ENCODE assay signal across 20 mouse cellular contexts in genomic region chr17:56546576-56546975, GRCm38 (mm10). TPM values are rescaled to one million over a fixed set of nuclear protein-coding genes. Genes with fewer than 3 reads are reported as not detected.
DNase-seq lines count a peak whose midpoint lies in the region; ATAC-seq and TF ChIP-seq lines count a peak whose summit lies in the region.
"Had no signal": no experiment of that assay in that cellular context is flagged by ENCODE, and none has a peak within 500 bp of the region (broad histone marks: within the 10 kb centered on the region; RNA-seq: fewer than 3 reads in every experiment).

No protein-coding gene starts in this region.

- no peaks in the 10 kb centered on the region for H3K4me1 ChIP-seq in intestine, embryonic 14.5 days (replicated peaks; ENCODE audit: control insufficient read depth, insufficient read depth, low read length)
- H3K4me1 ChIP-seq in intestine, postnatal 0 days (replicated peaks; ENCODE audit: control insufficient read depth, insufficient read depth, low read length) = no peaks in the 10 kb centered on the region
- peaks cover 8% of the 10 kb centered on the region for H3K4me1 ChIP-seq in forebrain, embryonic 11.5 days (replicated peaks; ENCODE audit: control insufficient read depth, insufficient read depth, low read length)
- H3K4me1 ChIP-seq in forebrain, embryonic 16.5 days (replicated peaks; ENCODE audit: control insufficient read depth, insufficient read depth, low read length) = peaks cover 36% of the 10 kb centered on the region
- H3K4me1 ChIP-seq in midbrain, embryonic 14.5 days (ENCODE audit: control insufficient read depth, insufficient read depth, low read length) = peaks cover 34% of the 10 kb centered on the region

- no peaks in the 10 kb centered on the region for H3K9me3 ChIP-seq in intestine, embryonic 14.5 days (ENCODE audit: control insufficient read depth, low read length)
- no peaks in the 10 kb centered on the region for H3K9me3 ChIP-seq in intestine, postnatal 0 days (ENCODE audit: control insufficient read depth)
- H3K9me3 ChIP-seq in forebrain, embryonic 11.5 days (ENCODE audit: control insufficient read depth, low read length) = no peaks in the 10 kb centered on the region
- no peaks in the 10 kb centered on the region for H3K9me3 ChIP-seq in forebrain, embryonic 16.5 days (ENCODE audit: control insufficient read depth, low read length)
- H3K9me3 ChIP-seq in midbrain, embryonic 14.5 days (ENCODE audit: control insufficient read depth, low read length) = no peaks in the 10 kb centered on the region
- H3K9me3 ChIP-seq: embryonic facial prominence, embryonic 10.5 days; G1E; heart, embryonic 15.5 days; kidney, embryonic 15.5 days; liver, embryonic 13.5 days had no signal

- no peak overlapping the region for H3K27ac ChIP-seq in intestine, embryonic 14.5 days (ENCODE audit: low read depth)
- no peak overlapping the region for H3K27ac ChIP-seq in intestine, postnatal 0 days (ENCODE audit: low read depth, low read length)
- no peak overlapping the region for H3K27ac ChIP-seq in forebrain, embryonic 11.5 days (ENCODE audit: low read depth, low read length)
- peak overlapping the region; percentile 63 for H3K27ac ChIP-seq in forebrain, embryonic 16.5 days (ENCODE audit: low read length)
- peak overlapping the region; percentile 60 for H3K27ac ChIP-seq in midbrain, embryonic 14.5 days (replicated peaks; ENCODE audit: low read depth, low read length)
- H3K27ac ChIP-seq: embryonic facial prominence, embryonic 10.5 days; heart, embryonic 15.5 days; kidney, embryonic 15.5 days; liver, embryonic 13.5 days had no signal

- no peaks in the 10 kb centered on the region for H3K27me3 ChIP-seq in intestine, embryonic 14.5 days (replicated peaks; ENCODE audit: control insufficient read depth, insufficient read depth, low read length)
- H3K27me3 ChIP-seq in intestine, postnatal 0 days (replicated peaks; ENCODE audit: control insufficient read depth, insufficient read depth, low read length) = no peaks in the 10 kb centered on the region
- H3K27me3 ChIP-seq in forebrain, embryonic 11.5 days (ENCODE audit: control insufficient read depth, insufficient read depth, low read length) = no peaks in the 10 kb centered on the region
- H3K27me3 ChIP-seq in forebrain, embryonic 16.5 days (replicated peaks; ENCODE audit: control insufficient read depth, insufficient read depth, low read length) = no peaks in the 10 kb centered on the region
- H3K27me3 ChIP-seq in midbrain, embryonic 14.5 days (ENCODE audit: control insufficient read depth, insufficient read depth, low read length) = no peaks in the 10 kb centered on the region
- H3K27me3 ChIP-seq: heart, embryonic 15.5 days; kidney, embryonic 15.5 days had no signal

- H3K4me2 ChIP-seq in intestine, embryonic 14.5 days (ENCODE audit: low read length) = no peak overlapping the region
- no peak overlapping the region for H3K4me2 ChIP-seq in intestine, postnatal 0 days (replicated peaks; ENCODE audit: low read depth)
- no peak overlapping the region for H3K4me2 ChIP-seq in forebrain, embryonic 11.5 days (ENCODE audit: low read depth, low read length, severe bottlenecking)
- H3K4me2 ChIP-seq in forebrain, embryonic 16.5 days (ENCODE audit: low read length) = no peak overlapping the region
- H3K4me2 ChIP-seq in midbrain, embryonic 14.5 days (ENCODE audit: low read length) = no peak overlapping the region
- H3K4me2 ChIP-seq: heart, embryonic 15.5 days; kidney, embryonic 15.5 days; liver, embryonic 13.5 days had no signal

- no peak overlapping the region for H3K4me3 ChIP-seq in intestine, embryonic 14.5 days (ENCODE audit: low read depth, low read length)
- no peak overlapping the region for H3K4me3 ChIP-seq in intestine, postnatal 0 days (ENCODE audit: low read depth, low read length)
- H3K4me3 ChIP-seq in forebrain, embryonic 11.5 days (ENCODE audit: low read depth, low read length) = no peak overlapping the region
- no peak overlapping the region for H3K4me3 ChIP-seq in forebrain, embryonic 16.5 days (replicated peaks; ENCODE audit: low read length)
- no peak overlapping the region for H3K4me3 ChIP-seq in midbrain, embryonic 14.5 days (replicated peaks; ENCODE audit: low read depth, low read length)
- H3K4me3 ChIP-seq: embryonic facial prominence, embryonic 10.5 days; erythroblast, embryonic 14.5 days; heart, embryonic 15.5 days; kidney, embryonic 15.5 days; liver, embryonic 13.5 days had no signal

- DNase-seq in intestine, embryonic 14.5 days (ENCODE audit: low spot score) = peak; percentile 10
- peak; percentile 22 for DNase-seq in forebrain, embryonic 11.5 days (ENCODE audit: low spot score)
- DNase-seq in midbrain, embryonic 14.5 days = no peak
- no peak for DNase-seq in spleen, adult 12 weeks (ENCODE audit: low spot score)
- no peak for DNase-seq in spleen, postnatal 36 days (ENCODE audit: low spot score in 2 of 2)
- DNase-seq: adrenal gland, adult 8-10 months; liver, embryonic 13.5 days; thymus, postnatal 25 days had no signal

- ATAC-seq in intestine, embryonic 14.5 days (replicated peaks; ENCODE audit: low FRiP score, low TSS enrichment, low read depth) = no peak
- ATAC-seq in intestine, postnatal 0 days = no peak
- no peak for ATAC-seq in forebrain, embryonic 11.5 days (replicated peaks; ENCODE audit: low FRiP score)
- ATAC-seq in forebrain, embryonic 16.5 days = no peak
- no peak for ATAC-seq in midbrain, embryonic 14.5 days (ENCODE audit: low FRiP score, low TSS enrichment)
- ATAC-seq in megakaryocyte progenitor cell, adult 5-6 weeks (replicated peaks; ENCODE audit: poor library complexity) = no peak

- H3K9ac ChIP-seq in intestine, embryonic 14.5 days (ENCODE audit: low read length) = no peak overlapping the region
- no peak overlapping the region for H3K9ac ChIP-seq in intestine, postnatal 0 days (ENCODE audit: low read depth, low read length)
- H3K9ac ChIP-seq in forebrain, embryonic 11.5 days (ENCODE audit: low read length) = no peak overlapping the region
- H3K9ac ChIP-seq in forebrain, embryonic 16.5 days (replicated peaks; ENCODE audit: low read depth, low read length) = no peak overlapping the region
- H3K9ac ChIP-seq in midbrain, embryonic 14.5 days (replicated peaks; ENCODE audit: low read length) = no peak overlapping the region; the same call in 1 of the 2 replicates
- H3K9ac ChIP-seq: heart, embryonic 15.5 days; kidney, embryonic 15.5 days; liver, embryonic 13.5 days had no signal

- H3K36me3 ChIP-seq in intestine, embryonic 14.5 days (ENCODE audit: control insufficient read depth, insufficient read depth, low read length) = no peaks in the 10 kb centered on the region
- no peaks in the 10 kb centered on the region for H3K36me3 ChIP-seq in intestine, postnatal 0 days (ENCODE audit: control insufficient read depth, insufficient read depth)
- no peaks in the 10 kb centered on the region for H3K36me3 ChIP-seq in forebrain, embryonic 11.5 days (ENCODE audit: control insufficient read depth, insufficient read depth, low read length)
- H3K36me3 ChIP-seq in forebrain, embryonic 16.5 days (ENCODE audit: control insufficient read depth, insufficient read depth) = no peaks in the 10 kb centered on the region
- H3K36me3 ChIP-seq in midbrain, embryonic 14.5 days (ENCODE audit: control insufficient read depth, insufficient read depth, low read length) = no peaks in the 10 kb centered on the region
- H3K36me3 ChIP-seq: embryonic facial prominence, embryonic 10.5 days; heart, embryonic 15.5 days; kidney, embryonic 15.5 days; liver, embryonic 13.5 days had no signal

- TF ChIP-seq CTCF in intestine, postnatal 0 days (IDR thresholded peaks at IDR 0.05; ENCODE audit: low read depth) = no peak

- 82% methylated on average over 5 of the region's 5 CpGs for WGBS in intestine, embryonic 14.5 days
- WGBS in intestine, postnatal 0 days = 84% methylated on average over 5 of the region's 5 CpGs
- 88% methylated on average over 5 of the region's 5 CpGs for WGBS in forebrain, embryonic 11.5 days
- 79% methylated on average over 5 of the region's 5 CpGs for WGBS in forebrain, embryonic 16.5 days
- WGBS in midbrain, embryonic 14.5 days = 89% methylated on average over 5 of the region's 5 CpGs

RNA-seq across cellular contexts. Expression of gene Gm20219, which starts 7.6 kb away (rescaled TPM):
- 2.2 and 2.8 TPM in 2 replicates for polyA plus RNA-seq in intestine, embryonic 14.5 days (2014; fragmentation: Nextera tagmentation; extraction: Ambion mirVana)
- not detected in 2 replicates for polyA plus RNA-seq in intestine, postnatal 0 days (2015; fragmentation: Nextera tagmentation; extraction: Ambion mirVana)
- 1.1 and 1.3 TPM in 2 replicates for polyA plus RNA-seq in forebrain, embryonic 11.5 days (2014; fragmentation: Nextera tagmentation; extraction: Ambion mirVana)
- polyA plus RNA-seq in forebrain, embryonic 16.5 days (2015; fragmentation: Nextera tagmentation; extraction: Ambion mirVana) = 0.51 and 0.92 TPM in 2 replicates
- polyA plus RNA-seq in midbrain, embryonic 14.5 days (2014; fragmentation: Nextera tagmentation; extraction: Ambion mirVana) = 0.95 and 1.2 TPM in 2 replicates
- 0.25 and 1.6 TPM in 2 replicates for total RNA-seq in megakaryocyte progenitor cell, adult 5-6 weeks (2015)
- 0.10 TPM in 1 of 2 replicates, not detected in the other for total RNA-seq in megakaryocyte progenitor cell, adult 5-6 weeks (2017)

RNA-seq across cellular contexts. Expression of gene Znrf4, which starts 34.3 kb away (rescaled TPM):
- not detected in 2 replicates for polyA plus RNA-seq in intestine, embryonic 14.5 days (2014; fragmentation: Nextera tagmentation; extraction: Ambion mirVana)
- polyA plus RNA-seq in intestine, postnatal 0 days (2015; fragmentation: Nextera tagmentation; extraction: Ambion mirVana) = not detected in 2 replicates
- not detected in 2 replicates for polyA plus RNA-seq in forebrain, embryonic 11.5 days (2014; fragmentation: Nextera tagmentation; extraction: Ambion mirVana)
- polyA plus RNA-seq in forebrain, embryonic 16.5 days (2015; fragmentation: Nextera tagmentation; extraction: Ambion mirVana) = 0.21 TPM in 1 of 2 replicates, not detected in the other
- not detected in 2 replicates for polyA plus RNA-seq in midbrain, embryonic 14.5 days (2014; fragmentation: Nextera tagmentation; extraction: Ambion mirVana)
- total RNA-seq in megakaryocyte progenitor cell, adult 5-6 weeks (2015) = not detected in 2 replicates
- not detected in 2 replicates for total RNA-seq in megakaryocyte progenitor cell, adult 5-6 weeks (2017)
- total RNA-seq: adrenal gland, adult 8-10 months; G1E; layer of hippocampus, adult 8-10 months; left cerebral cortex, postnatal 14 days; neutrophil, adult 5-6 weeks had no signal
- polyA plus RNA-seq: embryonic facial prominence, embryonic 10.5 days; erythroblast, embryonic 14.5 days; G1E; heart, embryonic 15.5 days; kidney, embryonic 15.5 days; liver, embryonic 13.5 days; stomach, embryonic 16.5 days had no signal

RNA-seq across cellular contexts. Expression of gene Safb2, which starts 37.8 kb away (rescaled TPM):
- 57.1 and 59.9 TPM in 2 replicates for polyA plus RNA-seq in intestine, embryonic 14.5 days (2014; fragmentation: Nextera tagmentation; extraction: Ambion mirVana)
- polyA plus RNA-seq in intestine, postnatal 0 days (2015; fragmentation: Nextera tagmentation; extraction: Ambion mirVana) = 22.3 and 31.3 TPM in 2 replicates
- polyA plus RNA-seq in forebrain, embryonic 11.5 days (2014; fragmentation: Nextera tagmentation; extraction: Ambion mirVana) = 74.7 and 75.0 TPM in 2 replicates
- 72.9 and 85.4 TPM in 2 replicates for polyA plus RNA-seq in forebrain, embryonic 16.5 days (2015; fragmentation: Nextera tagmentation; extraction: Ambion mirVana)
- 43.0 and 51.4 TPM in 2 replicates for polyA plus RNA-seq in midbrain, embryonic 14.5 days (2014; fragmentation: Nextera tagmentation; extraction: Ambion mirVana)
- total RNA-seq in megakaryocyte progenitor cell, adult 5-6 weeks (2015) = 56.2 and 63.8 TPM in 2 replicates
- total RNA-seq in megakaryocyte progenitor cell, adult 5-6 weeks (2017) = 70.3 and 120 TPM in 2 replicates

RNA-seq across cellular contexts. Expression of gene Safb, which starts 38.0 kb away (rescaled TPM):
- polyA plus RNA-seq in intestine, embryonic 14.5 days (2014; fragmentation: Nextera tagmentation; extraction: Ambion mirVana) = 73.3 and 81.8 TPM in 2 replicates
- polyA plus RNA-seq in intestine, postnatal 0 days (2015; fragmentation: Nextera tagmentation; extraction: Ambion mirVana) = 40.0 and 44.9 TPM in 2 replicates
- 145 and 154 TPM in 2 replicates for polyA plus RNA-seq in forebrain, embryonic 11.5 days (2014; fragmentation: Nextera tagmentation; extraction: Ambion mirVana)
- polyA plus RNA-seq in forebrain, embryonic 16.5 days (2015; fragmentation: Nextera tagmentation; extraction: Ambion mirVana) = 121 and 133 TPM in 2 replicates
- polyA plus RNA-seq in midbrain, embryonic 14.5 days (2014; fragmentation: Nextera tagmentation; extraction: Ambion mirVana) = 79.2 and 89.6 TPM in 2 replicates
- 58.8 and 59.6 TPM in 2 replicates for total RNA-seq in megakaryocyte progenitor cell, adult 5-6 weeks (2015)
- total RNA-seq in megakaryocyte progenitor cell, adult 5-6 weeks (2017) = 79.6 and 88.1 TPM in 2 replicates

Comparison
In these comparisons a context has a peak if more than half of its experiments do, and no peak if none do; other contexts are left out.
1. H3K27ac ChIP-seq: peak in forebrain, embryonic 16.5 days (single experiment) and midbrain, embryonic 14.5 days (single experiment); none in intestine, embryonic 14.5 days (single experiment), intestine, postnatal 0 days (single experiment) and forebrain, embryonic 11.5 days (single experiment).
2. DNase-seq: peak in intestine, embryonic 14.5 days (single experiment) and forebrain, embryonic 11.5 days (single experiment); none in midbrain, embryonic 14.5 days (single experiment), spleen, adult 12 weeks (single experiment) and spleen, postnatal 36 days (0 of 2).